Mouse (Mus musculus) G1E (cell line): ENCODE results near the gene Gne.

Experiments used
- CTCF ChIP-seq: IDR thresholded peaks from 2 replicates; pipeline ENCODE4 v1.5.1; 2012; ENCODE audit warnings: low read depth, low read length, inconsistent platforms, mixed read lengths
- GATA1 ChIP-seq: IDR thresholded peaks from 2 replicates; pipeline ENCODE4 v1.6.1; 2012; ENCODE audit warnings: borderline replicate concordance, low read length, inconsistent platforms, mixed read lengths
- GATA2 ChIP-seq: IDR thresholded peaks from 2 replicates; pipeline ENCODE4 v1.6.1; 2012; ENCODE audit warnings: low read depth, low read length, inconsistent platforms, borderline replicate concordance
- POLR2AphosphoS5 ChIP-seq: IDR thresholded peaks from 2 replicates; pipeline ENCODE4 v1.6.1; 2012; ENCODE audit warnings: low read depth, low read length, inconsistent platforms; ENCODE audit not compliant: insufficient replicate concordance
- TAL1 ChIP-seq: conservative IDR thresholded peaks from 2 replicates; pipeline ENCODE4 v1.6.1; 2012; ENCODE audit warnings: low read depth, low read length, inconsistent platforms, mixed read lengths

GRCm38 (mm10) chr4:44028303-44029135 lies 55.5 kb downstream of the Gne start:
- TF ChIP-seq TAL1 (no peak), GATA1 (no peak), CTCF (no peak), POLR2AphosphoS5 (no peak), GATA2 (no peak)
